Mouse (Mus musculus) MEL-GATA-1-ER (cell line): ENCODE measurements at regions not wholly inside any gene's neighbourhood (a gene's known extent, or its start where the extent isn't known, plus 50 kb on each side); places are given as distances from the start of the nearest gene placed in this dataset.

Experiments
- DNase-seq: peaks from one replicate; pipeline ENCODE4 v3.0.0-alpha.2; 2012; ENCODE audit warnings: low read depth; ENCODE audit errors: extremely low read depth

DNA sequence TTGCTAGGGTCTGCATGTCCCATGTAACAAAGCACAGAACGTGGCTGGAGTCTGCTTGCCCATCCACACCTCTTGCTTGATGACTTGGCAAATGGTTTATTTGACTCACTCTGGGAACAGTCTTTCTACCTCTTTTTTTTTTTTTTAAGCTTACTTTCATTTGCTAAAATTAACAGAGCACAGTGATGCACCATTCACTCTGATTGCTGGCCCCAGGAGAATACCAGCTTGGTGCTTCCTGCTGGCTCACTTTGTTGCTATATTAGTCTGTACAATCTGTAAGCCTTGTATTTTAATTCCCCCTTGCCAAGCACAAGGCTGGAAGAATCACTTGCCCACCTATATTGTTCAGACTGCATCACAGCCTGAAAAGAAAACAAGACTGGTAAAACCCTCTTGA, 521.4 kb upstream of the Atp11b start:
- DNase-seq, result no peak

GRCm38 (mm10) chr3:35235066-35235465, 518.8 kb upstream of the Atp11b start:
- no peak for DNase-seq

DNA sequence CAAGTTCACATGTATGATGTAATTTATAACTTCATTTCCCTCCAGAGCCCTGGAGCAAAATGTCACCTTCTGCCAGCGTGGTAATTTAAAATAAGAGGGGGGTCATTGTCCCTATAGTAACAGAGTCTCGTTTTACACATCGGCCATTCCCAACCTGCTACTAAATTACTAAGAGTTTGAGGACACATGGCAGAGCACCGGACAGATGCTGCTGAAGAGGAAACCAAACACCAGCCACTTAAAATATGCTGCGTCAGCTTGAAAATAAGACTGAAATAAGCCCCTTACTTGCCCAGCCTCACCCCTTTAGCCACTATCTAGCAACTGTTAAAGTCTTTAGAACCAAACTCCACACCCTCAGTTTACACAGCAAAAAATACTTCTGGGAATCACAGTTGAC, 518.1 kb upstream of the Atp11b start:
- no peak for DNase-seq

GRCm38 (mm10) chr3:35237342-35237741, 516.6 kb upstream of the Atp11b start:
- no peak for DNase-seq

DNA sequence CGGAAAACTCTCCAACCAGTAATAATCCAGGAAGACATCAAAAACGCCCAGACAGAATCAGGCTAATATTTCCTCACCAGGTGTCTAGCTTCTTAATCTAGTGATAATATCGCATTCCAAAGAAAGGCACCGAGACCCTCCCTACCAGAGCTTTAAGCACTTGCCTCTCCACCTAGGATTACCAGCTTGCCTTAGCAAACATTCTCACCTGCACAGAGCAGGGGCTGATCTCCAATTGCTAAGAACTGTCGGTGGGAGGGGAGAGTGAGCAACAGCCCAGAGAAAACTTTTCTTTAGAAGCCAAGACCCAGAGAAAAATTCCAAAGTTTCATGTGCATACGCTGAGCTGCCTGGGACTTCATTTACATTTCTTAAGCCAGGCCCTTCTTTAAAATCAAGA, 511.6 kb upstream of the Atp11b start:
- no peak for DNase-seq

- no peak for DNase-seq
Measured at GRCm38 (mm10) chr3:35242871-35243529, 510.9 kb upstream of the Atp11b start.

DNA sequence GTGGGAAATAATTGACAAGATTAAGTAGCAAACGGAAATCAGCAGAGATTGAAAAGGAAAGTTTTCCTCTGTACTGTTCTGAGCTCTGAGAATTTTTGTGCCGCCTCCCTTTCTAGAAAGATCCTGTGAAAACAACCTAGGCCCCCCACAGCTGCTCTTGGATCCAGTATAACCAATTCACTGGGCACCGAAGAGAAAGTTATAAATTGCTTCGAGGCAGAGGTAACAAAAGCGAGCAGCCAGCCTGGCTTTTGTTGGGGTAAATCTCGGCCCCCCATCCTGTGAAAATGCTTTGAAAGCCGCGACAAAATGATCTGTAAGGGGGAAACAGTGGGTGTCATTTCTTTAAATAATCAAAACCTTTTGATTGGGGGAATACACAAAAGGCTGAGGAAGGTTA, 508.9 kb upstream of the Atp11b start:
- no peak for DNase-seq

DNA sequence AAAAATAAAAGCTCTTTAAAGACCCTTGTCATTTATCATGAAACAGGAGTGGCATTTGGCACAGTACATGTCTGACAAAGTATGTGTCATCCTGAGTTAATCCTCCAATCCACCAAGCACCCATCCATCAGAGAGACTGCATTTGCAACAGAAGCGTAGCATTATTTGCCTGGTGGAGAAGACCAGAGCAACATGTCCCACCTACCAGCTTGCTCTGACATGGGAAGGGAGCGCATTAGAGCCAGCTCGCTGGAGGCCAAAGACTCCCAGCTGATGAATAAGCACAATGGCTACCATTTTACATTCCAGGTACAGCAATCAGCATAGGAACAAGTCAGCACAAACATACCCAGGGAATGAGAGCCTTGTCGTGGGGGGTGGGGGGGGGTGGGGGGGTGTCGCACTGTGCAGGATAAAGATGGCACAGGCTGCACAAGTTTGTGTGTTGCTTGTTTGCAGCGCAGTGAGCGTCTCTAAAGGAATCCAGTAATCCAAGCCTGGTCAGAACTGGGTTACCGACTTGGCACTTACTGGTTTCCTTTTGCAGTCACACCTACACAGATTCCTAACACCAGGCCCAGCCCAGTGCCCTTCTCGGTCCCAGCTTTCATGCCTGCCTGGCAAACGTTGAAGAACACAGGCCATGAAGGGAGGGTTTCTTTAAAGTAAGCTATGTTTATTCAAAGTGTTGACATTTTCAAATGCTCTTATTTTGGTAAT, 507.8 kb upstream of the Atp11b start:
- no peak for DNase-seq

GRCm38 (mm10) chr3:35249160-35249559, 504.7 kb upstream of the Atp11b start:
- no peak for DNase-seq

DNA sequence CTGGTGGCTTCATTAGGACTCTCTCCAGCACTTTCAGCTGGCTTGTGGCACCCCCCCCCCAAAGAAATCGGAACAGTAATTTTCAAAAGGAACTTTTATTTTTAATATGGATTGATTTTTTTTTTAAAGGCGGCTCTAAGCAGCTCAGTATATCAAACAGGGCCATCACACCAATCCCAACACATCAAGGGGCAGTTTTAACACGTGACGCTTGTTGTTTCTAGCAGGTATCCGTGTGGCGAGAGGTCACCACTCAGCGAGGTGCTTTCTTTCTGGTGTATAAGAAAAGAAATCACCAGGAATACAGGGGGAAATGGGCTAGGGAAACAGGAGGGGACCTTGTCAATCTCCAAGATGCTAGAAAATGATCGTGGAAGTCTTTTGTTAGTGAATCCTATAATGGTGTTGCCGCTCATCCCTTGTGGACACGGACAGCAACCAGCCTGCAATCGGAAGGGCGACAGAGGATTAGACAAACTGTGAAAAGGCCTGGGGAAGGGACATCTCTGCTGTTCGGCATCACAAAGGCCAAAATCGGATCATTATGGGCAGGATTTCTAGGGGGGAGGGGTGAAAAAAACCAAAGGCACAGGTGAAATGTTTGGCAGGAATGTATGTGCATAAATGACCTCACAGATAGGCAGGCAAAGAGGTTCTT, 503.7 kb upstream of the Atp11b start:
- no peak for DNase-seq

GRCm38 (mm10) chr3:35253861-35254260, 500.0 kb upstream of the Atp11b start:
- no peak for DNase-seq

- no peak for DNase-seq
Measured at GRCm38 (mm10) chr3:35260936-35261335, 493.0 kb upstream of the Atp11b start.

GRCm38 (mm10) chr3:35268949-35269348, 485.0 kb upstream of the Atp11b start:
- DNase-seq, result no peak

GRCm38 (mm10) chr3:35269977-35270880, 483.7 kb upstream of the Atp11b start:
- no peak for DNase-seq

DNA sequence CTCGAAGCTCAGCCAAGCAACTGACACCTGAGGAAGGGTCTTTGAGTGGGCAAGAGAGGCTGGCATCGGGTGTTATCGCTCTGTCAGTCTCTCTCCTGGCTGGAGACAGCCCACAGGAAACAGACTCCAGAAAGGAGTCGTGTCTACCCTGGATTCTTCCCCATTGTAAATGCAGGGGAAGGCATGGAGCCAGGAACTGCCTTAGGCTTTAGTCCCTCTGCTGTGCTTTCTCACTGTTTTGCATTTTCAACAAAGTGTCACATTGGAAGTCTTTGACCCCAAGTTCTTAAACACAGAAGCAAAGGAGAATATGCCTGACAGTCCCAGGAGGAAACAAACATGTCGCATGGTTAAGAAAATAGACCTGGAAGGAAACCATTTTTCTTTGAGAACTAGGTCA, 480.4 kb upstream of the Atp11b start:
- no peak for DNase-seq

DNA sequence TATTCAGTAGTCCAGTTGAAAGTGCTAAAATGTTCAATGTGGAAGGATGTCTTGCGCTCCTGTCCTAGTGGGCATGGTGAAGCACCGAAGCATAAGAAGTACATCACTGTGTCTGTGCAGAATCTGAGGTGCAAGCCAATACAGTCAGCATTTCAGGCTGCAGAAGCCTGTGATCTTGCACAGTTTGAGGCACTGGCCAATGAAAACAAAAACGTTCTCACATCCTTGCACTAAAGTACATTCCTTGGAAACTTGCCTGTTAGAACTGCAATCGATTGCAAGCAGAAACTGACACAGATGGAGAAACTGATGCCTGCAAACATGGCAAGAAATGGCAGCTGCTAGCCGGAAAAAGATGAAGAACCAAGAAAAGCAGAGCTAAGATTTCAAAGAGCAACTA, 472.9 kb upstream of the Atp11b start:
- no peak for DNase-seq

- DNase-seq, result no peak
Measured at GRCm38 (mm10) chr3:35282106-35282505, 471.8 kb upstream of the Atp11b start.

GRCm38 (mm10) chr3:35294771-35295170, 459.1 kb upstream of the Atp11b start:
- DNase-seq, result no peak

GRCm38 (mm10) chr3:35295746-35296145, 458.2 kb upstream of the Atp11b start:
- no peak for DNase-seq

DNA sequence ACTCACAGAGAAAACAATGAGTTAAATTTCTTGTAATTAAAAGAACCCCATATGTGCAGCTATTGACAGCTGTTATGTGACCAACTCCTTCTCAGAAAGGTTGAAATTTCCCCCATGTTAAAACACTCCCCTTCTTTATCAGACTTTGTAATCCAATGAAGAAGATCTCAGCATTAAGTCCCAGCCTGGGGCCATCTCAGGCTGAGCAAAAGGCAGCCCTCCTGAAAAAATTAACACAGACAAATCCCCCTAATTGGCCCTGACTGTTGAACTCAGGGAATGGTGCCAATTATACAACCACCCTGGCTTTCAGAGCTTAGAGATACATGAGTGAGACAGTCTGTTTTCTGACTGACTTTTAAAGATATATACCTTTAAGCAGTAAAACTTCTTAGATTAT, 454.9 kb upstream of the Atp11b start:
- DNase-seq, result no peak

- DNase-seq, result no peak
Measured at GRCm38 (mm10) chr3:35306013-35306412, 447.9 kb upstream of the Atp11b start.

GRCm38 (mm10) chr3:35314177-35314576, 439.7 kb upstream of the Atp11b start:
- no peak for DNase-seq
